Mouse (Mus musculus): ENCODE measurements around the gene Faim2. TPM values are rescaled to one million over a fixed set of nuclear protein-coding genes. Genes with fewer than 3 reads are reported as not detected.
A peak's percentile ranks its signal among the peaks of the same experiment; 100 is the strongest.

The Faim2 gene
- polyA plus RNA-seq, 1 experiment from 2014 or later: 0.16 TPM

- peak within 1 kb of the TSS; percentile 89 for H3K4me2 ChIP-seq
- no peaks in the 10 kb centered on the region for H3K36me3 ChIP-seq
- H3K9ac ChIP-seq: peak within 1 kb of the TSS; percentile 76
- H3K27ac ChIP-seq: peak within 1 kb of the TSS; percentile 66
- DNase-seq (peak; percentile 78), ATAC-seq (ENCODE audit: low read depth) (peak; percentile 93)
- peaks cover 15% of the 10 kb centered on the region for H3K27me3 ChIP-seq
- under 1% methylated on average over 45 of the region's 45 CpGs for WGBS (ENCODE audit: insufficient replicate concordance)
- no peaks in the 10 kb centered on the region for H3K9me3 ChIP-seq (replicated peaks)
- H3K4me3 ChIP-seq (replicated peaks): peak within 1 kb of the TSS; percentile 70
- H3K4me1 ChIP-seq (replicated peaks): peaks cover 32% of the 10 kb centered on the region
Measured at GRCm38 (mm10) chr15:99457606-99458401, 70.2 kb downstream of the Faim2 start, which contains the start of gene Nckap5l. Gene Nckap5l, minus strand, starts transcription at chr15:99457748.

DNA sequence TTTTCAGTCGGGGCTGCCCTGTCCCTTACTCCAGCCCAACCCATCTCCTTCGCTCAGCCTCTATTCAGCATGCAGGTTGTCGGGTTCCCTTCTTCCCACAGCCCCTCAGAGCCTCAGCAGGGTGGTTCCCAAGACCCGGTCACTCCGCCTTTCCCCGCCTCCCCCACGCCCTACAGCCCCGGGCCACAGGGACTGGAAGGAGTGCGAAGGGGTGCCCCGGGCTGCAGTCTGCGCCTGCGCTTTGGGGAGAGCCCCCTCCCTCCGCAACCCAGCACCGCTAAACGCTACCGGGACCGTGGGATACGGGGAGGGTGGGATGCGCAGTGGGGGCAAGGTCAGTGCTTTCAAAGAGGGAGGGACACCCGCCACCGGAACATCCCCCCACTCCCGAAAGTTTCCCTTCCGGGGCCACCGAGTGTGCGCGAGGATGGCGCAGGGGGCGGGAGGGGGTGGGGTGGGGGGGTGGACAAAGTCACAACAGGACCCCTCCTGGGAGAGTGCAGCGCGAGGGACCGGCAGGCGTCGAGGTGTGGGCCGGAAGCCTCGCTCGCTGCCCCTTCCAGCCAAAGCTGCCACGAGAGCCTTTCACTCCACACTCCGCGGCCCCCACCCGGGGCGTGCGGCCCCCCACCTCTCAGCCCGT, 70.9 kb downstream of the Faim2 start:
- Histone ChIP-seq H3K9me3 (replicated peaks) (no peaks in the 10 kb centered on the region), H3K27me3 (peaks cover 15% of the 10 kb centered on the region), H3K4me3 (replicated peaks) (peak overlapping the region; percentile 70), H3K4me2 (peak overlapping the region; percentile 89), H3K4me1 (replicated peaks) (peaks cover 35% of the 10 kb centered on the region), H3K27ac (peak overlapping the region; percentile 66), H3K9ac (peak overlapping the region; percentile 76), H3K36me3 (no peaks in the 10 kb centered on the region)
- under 1% methylated on average over 42 of the region's 43 CpGs for WGBS (ENCODE audit: insufficient replicate concordance)
- ATAC-seq (ENCODE audit: low read depth) (peak; percentile 35), DNase-seq (no peak)

- Histone ChIP-seq H3K27ac (peak overlapping the region; percentile 66; the same call in 1 of the 2 replicates), H3K4me2 (peak overlapping the region; percentile 89), H3K27me3 (peaks cover 15% of the 10 kb centered on the region), H3K4me3 (replicated peaks) (peak overlapping the region; percentile 70), H3K9ac (peak overlapping the region; percentile 76; the same call in 1 of the 2 replicates), H3K9me3 (replicated peaks) (no peaks in the 10 kb centered on the region), H3K36me3 (no peaks in the 10 kb centered on the region), H3K4me1 (replicated peaks) (peaks cover 35% of the 10 kb centered on the region)
- DNase-seq: no peak
- 30% methylated on average over 7 of the region's 7 CpGs for WGBS (ENCODE audit: insufficient replicate concordance)
- no peak for ATAC-seq (ENCODE audit: low read depth)
Measured at GRCm38 (mm10) chr15:99456338-99456962, 71.5 kb downstream of the Faim2 start.

DNA sequence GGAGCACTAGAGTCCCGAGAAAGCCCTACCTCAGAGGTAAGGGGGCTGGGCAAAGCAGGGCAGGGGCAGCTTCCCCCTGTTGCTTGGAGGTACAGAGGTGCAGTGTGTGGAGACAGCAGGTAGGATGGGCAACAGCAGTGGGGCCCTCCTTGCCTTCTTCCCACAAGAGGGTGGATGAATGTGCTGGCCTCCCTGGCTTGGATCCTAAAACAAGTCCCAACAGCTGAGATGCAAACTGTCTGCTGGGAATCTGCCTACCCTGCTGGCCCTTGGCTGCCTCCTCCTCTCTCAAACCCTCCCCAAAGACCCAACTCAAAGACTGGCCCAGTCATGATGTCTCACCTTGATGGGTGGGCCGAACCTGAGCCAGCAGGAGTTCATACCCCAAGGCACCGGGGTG, 72.5 kb downstream of the Faim2 start:
- Histone ChIP-seq H3K36me3 (no peaks in the 10 kb centered on the region), H3K27me3 (peaks cover 15% of the 10 kb centered on the region), H3K9ac (no peak overlapping the region), H3K4me1 (replicated peaks) (peaks cover 40% of the 10 kb centered on the region), H3K9me3 (replicated peaks) (no peaks in the 10 kb centered on the region), H3K27ac (no peak overlapping the region), H3K4me2 (no peak overlapping the region), H3K4me3 (replicated peaks) (no peak overlapping the region)
- ATAC-seq (ENCODE audit: low read depth): no peak
- WGBS (ENCODE audit: insufficient replicate concordance): 69% methylated on average over 3 of the region's 3 CpGs
- DNase-seq: no peak

GRCm38 (mm10) chr15:99454585-99455279, 73.2 kb downstream of the Faim2 start:
- Histone ChIP-seq H3K4me1 (replicated peaks) (peaks cover 47% of the 10 kb centered on the region), H3K36me3 (no peaks in the 10 kb centered on the region), H3K9me3 (replicated peaks) (no peaks in the 10 kb centered on the region), H3K4me2 (no peak overlapping the region), H3K27me3 (peaks cover 15% of the 10 kb centered on the region), H3K27ac (no peak overlapping the region), H3K9ac (no peak overlapping the region), H3K4me3 (replicated peaks) (no peak overlapping the region)
- WGBS (ENCODE audit: insufficient replicate concordance): 77% methylated on average over 7 of the region's 7 CpGs
- DNase-seq (no peak), ATAC-seq (ENCODE audit: low read depth) (no peak)

DNA sequence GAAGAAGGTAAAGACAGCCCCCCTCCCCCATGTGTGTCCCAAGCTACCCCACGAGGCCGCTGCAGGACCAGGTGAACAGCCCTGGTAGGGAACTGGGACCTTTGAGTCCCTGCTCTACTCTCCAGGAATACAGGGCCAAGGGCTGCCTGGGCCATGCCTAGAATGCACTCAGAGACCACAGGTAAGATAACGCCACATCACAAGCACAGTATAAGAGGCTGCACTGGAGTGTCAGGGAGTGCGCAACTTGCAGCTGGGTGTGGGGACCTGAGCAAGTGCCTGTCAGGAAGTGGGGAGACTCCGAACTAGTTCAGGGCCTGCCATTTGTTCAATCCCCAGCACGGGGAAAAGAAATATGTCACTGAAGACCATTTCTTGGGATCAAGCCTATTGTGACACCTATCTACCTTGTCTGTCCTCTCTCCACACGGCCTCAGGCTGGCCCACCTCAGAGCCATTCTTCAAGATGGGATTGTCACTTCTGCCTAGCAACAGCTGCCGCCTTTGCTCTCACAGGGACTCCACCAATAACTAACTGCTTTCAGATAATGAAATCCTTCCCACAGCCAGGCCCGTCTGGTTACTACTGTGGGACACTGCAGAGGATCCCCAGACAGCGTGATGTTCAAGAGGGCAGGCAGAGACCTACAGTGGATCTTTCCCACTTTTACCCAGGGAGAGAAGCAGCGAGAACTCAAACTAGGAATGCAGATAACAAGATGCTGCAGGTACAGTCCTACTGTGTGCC, 74.6 kb downstream of the Faim2 start:
- no peak overlapping the region for H3K4me3 ChIP-seq (replicated peaks)
- no peak overlapping the region for H3K4me2 ChIP-seq
- peaks cover 57% of the 10 kb centered on the region for H3K4me1 ChIP-seq (replicated peaks)
- peaks cover 15% of the 10 kb centered on the region for H3K27me3 ChIP-seq
- H3K9ac ChIP-seq: no peak overlapping the region
- no peak overlapping the region for H3K27ac ChIP-seq
- ATAC-seq (ENCODE audit: low read depth): no peak
- H3K36me3 ChIP-seq: no peaks in the 10 kb centered on the region
- H3K9me3 ChIP-seq (replicated peaks): no peaks in the 10 kb centered on the region
- no peak for DNase-seq
- 67% methylated on average over 11 of the region's 11 CpGs for WGBS (ENCODE audit: insufficient replicate concordance)

DNA sequence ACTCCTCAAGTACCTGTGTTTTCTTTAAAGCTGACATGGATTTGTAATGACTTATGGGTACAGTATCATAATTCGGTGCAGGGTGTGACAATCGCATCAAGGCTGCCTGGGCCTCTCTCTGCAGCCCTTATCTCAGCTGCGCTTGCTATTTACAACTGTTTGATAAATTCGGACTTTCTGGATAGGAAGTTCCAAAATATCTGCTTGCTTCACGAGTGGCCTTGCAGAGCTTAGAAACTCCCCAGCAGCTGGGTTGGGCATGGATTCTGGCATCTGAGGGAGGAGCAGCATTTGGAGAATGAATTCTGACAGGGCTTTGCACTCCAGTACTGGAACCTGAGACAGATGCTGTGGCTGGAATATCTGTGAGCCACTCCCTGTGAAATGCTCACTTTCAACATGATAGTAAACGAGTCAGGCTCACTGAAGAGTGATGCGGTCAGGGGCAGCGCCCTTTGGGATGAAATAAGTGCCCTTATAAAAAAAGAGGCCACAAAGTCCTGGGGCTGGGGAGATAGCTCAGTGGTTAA, 78.1 kb downstream of the Faim2 start:
- ATAC-seq (ENCODE audit: low read depth): peak; percentile 78

DNA sequence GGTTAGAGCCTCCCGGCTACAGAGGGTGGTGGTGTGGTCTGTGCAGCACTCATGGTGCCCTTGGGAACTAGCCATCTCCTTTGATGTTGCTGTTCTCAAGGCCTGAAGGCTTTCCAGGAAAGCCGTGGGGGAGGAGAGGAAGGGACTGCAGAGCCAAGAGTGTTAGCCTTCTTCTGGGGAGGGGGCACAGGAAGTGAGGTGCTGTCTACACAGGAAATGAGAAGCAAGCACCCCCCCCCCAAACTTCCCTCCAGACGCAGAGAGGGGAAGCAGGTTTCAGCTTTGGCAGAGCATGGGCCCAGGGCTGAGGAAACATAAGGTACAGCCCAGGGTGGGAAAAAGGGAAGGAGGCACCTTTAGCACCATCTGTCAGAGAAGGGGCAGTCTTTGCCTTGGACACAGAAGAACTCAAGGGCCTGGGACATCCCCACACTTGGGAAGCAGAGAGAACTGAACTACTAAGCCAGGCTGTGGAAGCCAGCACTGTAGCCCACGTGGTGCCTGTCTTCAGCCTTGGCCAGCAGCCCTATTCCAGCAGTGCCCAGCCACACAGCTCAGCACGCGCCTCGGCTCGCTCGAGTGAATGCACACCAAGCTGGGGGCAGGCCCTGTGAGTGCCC, 78.7 kb downstream of the Faim2 start:
- Histone ChIP-seq H3K4me2 (peak overlapping the region; percentile 53), H3K9me3 (replicated peaks) (no peaks in the 10 kb centered on the region), H3K36me3 (no peaks in the 10 kb centered on the region), H3K4me1 (replicated peaks) (peaks cover 42% of the 10 kb centered on the region), H3K27me3 (no peaks in the 10 kb centered on the region), H3K4me3 (replicated peaks) (no peak overlapping the region), H3K9ac (0 out of 2 replicates have a peak overlapping the region, but pooled peaks have one; percentile 13), H3K27ac (peak overlapping the region; percentile 62)
- WGBS (ENCODE audit: insufficient replicate concordance): 24% methylated on average over 9 of the region's 9 CpGs
- DNase-seq (no peak), ATAC-seq (ENCODE audit: low read depth) (peak; percentile 33)

More for the DNA sequence above, 78.1 kb downstream of the Faim2 start:
- H3K27me3 ChIP-seq: no peaks in the 10 kb centered on the region
- 22% methylated on average over 8 of the region's 8 CpGs for WGBS (ENCODE audit: insufficient replicate concordance)
- H3K36me3 ChIP-seq: no peaks in the 10 kb centered on the region
- 0 out of 2 replicates have a peak overlapping the region, but pooled peaks have one; percentile 13 for H3K9ac ChIP-seq
- peak overlapping the region; percentile 53 for H3K4me2 ChIP-seq
- H3K27ac ChIP-seq: peak overlapping the region; percentile 62
- H3K4me3 ChIP-seq (replicated peaks): 0 out of 2 replicates have a peak overlapping the region, but pooled peaks have one; percentile 14
- no peaks in the 10 kb centered on the region for H3K9me3 ChIP-seq (replicated peaks)
- peak; percentile 31 for DNase-seq
- H3K4me1 ChIP-seq (replicated peaks): peaks cover 42% of the 10 kb centered on the region

Measured in liver, embryonic 13.5 days (tissue).